ENCODE assay signal across 8 mouse cellular contexts in genomic region chr10:81240876-81241275, GRCm38 (mm10). TPM values are rescaled to one million over a fixed set of nuclear protein-coding genes. Genes with fewer than 3 reads are reported as not detected.
DNase-seq lines count a peak whose midpoint lies in the region; ATAC-seq and TF ChIP-seq lines count a peak whose summit lies in the region.
"Had no signal": no experiment of that assay in that cellular context is flagged by ENCODE, and none has a peak within 500 bp of the region (broad histone marks: within the 10 kb centered on the region; RNA-seq: fewer than 3 reads in every experiment).

No protein-coding gene starts in this region.

- peak; percentile 72 for TF ChIP-seq CTCF in kidney, postnatal 0 days (IDR thresholded peaks at IDR 0.05; ENCODE audit: low read depth)
- TF ChIP-seq CTCF in C2C12 (IDR thresholded peaks at IDR 0.05; ENCODE audit: control insufficient read depth, insufficient read depth, insufficient read length) (peak; percentile 54), E14TG2a.4 (conservative IDR thresholded peaks at IDR 0.05; ENCODE audit: low read length) (peak; percentile 73)

- no peak for ATAC-seq in kidney, postnatal 0 days (replicated peaks; ENCODE audit: low FRiP score, low read depth)
- ATAC-seq in limb, embryonic 11.5 days (ENCODE audit: insufficient number of reproducible peaks, low FRiP score, low TSS enrichment, low read depth), result no peak

- no peaks in the 10 kb centered on the region for H3K9me3 ChIP-seq in kidney, postnatal 0 days (replicated peaks; ENCODE audit: low read length)
- no peaks in the 10 kb centered on the region for H3K9me3 ChIP-seq in E14TG2a.4 (ENCODE audit: low read length)
- no peaks in the 10 kb centered on the region for H3K9me3 ChIP-seq in limb, embryonic 11.5 days (ENCODE audit: control insufficient read depth, low read length)
- H3K9me3 ChIP-seq: limb, embryonic 15.5 days had no signal

- DNase-seq in kidney, postnatal 0 days (ENCODE audit: low spot score), result peak; percentile 61
- DNase-seq in kidney, adult 8-10 months, result no peak
- peak; percentile 57 for DNase-seq in c-Kit-positive CD71-positive TER-119-positive erythroid progenitor cells, embryonic 14.5 days (ENCODE audit: low spot score)
- peak; percentile 85 for DNase-seq in limb, embryonic 11.5 days (ENCODE audit: low spot score)
- peak; percentile 54 to 87 for DNase-seq in spleen, postnatal 4 days (ENCODE audit: low spot score in 2 of 2)

- H3K9ac ChIP-seq in kidney, postnatal 0 days (ENCODE audit: low read depth, low read length), result no peak overlapping the region
- H3K9ac ChIP-seq in limb, embryonic 11.5 days (ENCODE audit: low read length), result no peak overlapping the region; the same call in 1 of the 2 replicates
- H3K9ac ChIP-seq: limb, embryonic 15.5 days had no signal

- no peak overlapping the region for H3K27ac ChIP-seq in kidney, postnatal 0 days
- no peak overlapping the region for H3K27ac ChIP-seq in limb, embryonic 11.5 days (replicated peaks; ENCODE audit: low read depth, low read length)
- H3K27ac ChIP-seq: limb, embryonic 15.5 days had no signal

- H3K36me3 ChIP-seq in kidney, postnatal 0 days (ENCODE audit: insufficient read depth, low read length), result no peaks in the 10 kb centered on the region
- H3K36me3 ChIP-seq in C2C12 (ENCODE audit: control insufficient read depth, insufficient read depth) (no peaks in the 10 kb centered on the region), E14TG2a.4 (ENCODE audit: insufficient read depth, low read length) (no peaks in the 10 kb centered on the region)
- H3K36me3 ChIP-seq in limb, embryonic 11.5 days (ENCODE audit: control insufficient read depth, insufficient read depth, low read length), result no peaks in the 10 kb centered on the region
- H3K36me3 ChIP-seq: limb, embryonic 15.5 days had no signal

- no peak overlapping the region for H3K4me3 ChIP-seq in kidney, postnatal 0 days (replicated peaks; ENCODE audit: low read depth, low read length)
- H3K4me3 ChIP-seq in C2C12 (ENCODE audit: insufficient read depth, poor library complexity, severe bottlenecking), result no peak overlapping the region
- H3K4me3 ChIP-seq in E14TG2a.4 (replicated peaks; ENCODE audit: low read length), result no peak overlapping the region
- H3K4me3 ChIP-seq in limb, embryonic 11.5 days (ENCODE audit: low read depth, low read length), result no peak overlapping the region
- H3K4me3 ChIP-seq: limb, embryonic 15.5 days had no signal

- no peaks in the 10 kb centered on the region for H3K79me2 ChIP-seq in C2C12 (ENCODE audit: control insufficient read depth, insufficient read depth)

- H3K4me1 ChIP-seq in kidney, postnatal 0 days (replicated peaks; ENCODE audit: insufficient read depth, low read length), result 0 out of 2 replicates have a peak, but pooled peaks cover 2% of the 10 kb centered on the region
- peaks cover 80% of the 10 kb centered on the region for H3K4me1 ChIP-seq in E14TG2a.4 (replicated peaks; ENCODE audit: low read depth, low read length)
- no peaks in the 10 kb centered on the region; the same call in 1 of the 2 replicates for H3K4me1 ChIP-seq in limb, embryonic 11.5 days (ENCODE audit: control insufficient read depth, insufficient read depth, low read length)

- H3K27me3 ChIP-seq in kidney, postnatal 0 days (ENCODE audit: insufficient read depth, low read length), result peaks cover 8% of the 10 kb centered on the region; the same call in 1 of the 2 replicates
- H3K27me3 ChIP-seq in C2C12 (ENCODE audit: control insufficient read depth, insufficient read depth, insufficient read length) (peaks cover 28% of the 10 kb centered on the region), E14TG2a.4 (ENCODE audit: insufficient read depth, low read length) (peaks cover 36% of the 10 kb centered on the region)
- H3K27me3 ChIP-seq in limb, embryonic 11.5 days (ENCODE audit: control insufficient read depth, insufficient read depth, low read length), result peaks cover 26% of the 10 kb centered on the region

- H3K79me3 ChIP-seq in C2C12 (ENCODE audit: low read depth), result no peaks in the 10 kb centered on the region

- H3K4me2 ChIP-seq in kidney, postnatal 0 days (ENCODE audit: low read length), result no peak overlapping the region
- no peak overlapping the region for H3K4me2 ChIP-seq in limb, embryonic 11.5 days (ENCODE audit: low read depth, severe bottlenecking)
- H3K4me2 ChIP-seq: limb, embryonic 15.5 days had no signal

- WGBS in kidney, postnatal 0 days, result 33% methylated on average over 13 of the region's 13 CpGs
- 23% methylated on average over 13 of the region's 13 CpGs for WGBS in limb, embryonic 11.5 days

- no peak overlapping the region for H3ac ChIP-seq in C2C12 (ENCODE audit: control insufficient read depth, insufficient read length, low read depth)

TF ChIP-seq in C2C12, 6 proteins besides CTCF, POLR2A, EP300 and RAD21:
- TF ChIP-seq FOSL1 (IDR thresholded peaks at IDR 0.05; ENCODE audit: insufficient read depth, low read length, poor library complexity, severe bottlenecking) (no peak), USF1 (IDR thresholded peaks at IDR 0.05; ENCODE audit: low read depth) (no peak), MAX (IDR thresholded peaks at IDR 0.05) (no peak), MYOD1 (IDR thresholded peaks at IDR 0.05; ENCODE audit: control insufficient read depth, insufficient read length, low read depth) (no peak), MYOG (IDR thresholded peaks at IDR 0.05; ENCODE audit: control insufficient read depth, extremely low read depth, insufficient read length) (no peak), CEBPB (IDR thresholded peaks at IDR 0.05; ENCODE audit: low read depth) (no peak)

RNA-seq across cellular contexts. Expression of gene Zfr2, which starts 7.9 kb away (rescaled TPM):
- 3.1 and 4.6 TPM in 2 replicates for polyA plus RNA-seq in kidney, postnatal 0 days (2015; fragmentation: Nextera tagmentation; extraction: Ambion mirVana)
- polyA plus RNA-seq in C2C12 (2012; fragmentation: generic; extraction: Trizol), result 0.19 TPM
- 3.4 and 4.2 TPM in 2 replicates for polyA plus RNA-seq in limb, embryonic 11.5 days (2014; fragmentation: Nextera tagmentation; extraction: Ambion mirVana)

RNA-seq across cellular contexts. Expression of gene Atcay, which starts 10.2 kb away (rescaled TPM):
- polyA plus RNA-seq in kidney, postnatal 0 days (2015; fragmentation: Nextera tagmentation; extraction: Ambion mirVana), result 0.32 TPM in 1 of 2 replicates, not detected in the other
- 0.26 TPM for polyA plus RNA-seq in C2C12 (2012; fragmentation: generic; extraction: Trizol)
- polyA plus RNA-seq in limb, embryonic 11.5 days (2014; fragmentation: Nextera tagmentation; extraction: Ambion mirVana), result 0.11 and 0.27 TPM in 2 replicates

RNA-seq across cellular contexts. Expression of gene Matk, which starts 11.9 kb away (rescaled TPM):
- 3.9 and 5.5 TPM in 2 replicates for polyA plus RNA-seq in kidney, postnatal 0 days (2015; fragmentation: Nextera tagmentation; extraction: Ambion mirVana)
- polyA plus RNA-seq in C2C12 (2012; fragmentation: generic; extraction: Trizol), result 0.98 TPM
- 1.2 and 2.3 TPM in 2 replicates for polyA plus RNA-seq in limb, embryonic 11.5 days (2014; fragmentation: Nextera tagmentation; extraction: Ambion mirVana)

RNA-seq across cellular contexts. Expression of gene Mrpl54, which starts 25.9 kb away (rescaled TPM):
- polyA plus RNA-seq in kidney, postnatal 0 days (2015; fragmentation: Nextera tagmentation; extraction: Ambion mirVana), result 259 and 283 TPM in 2 replicates
- 174 TPM for polyA plus RNA-seq in C2C12 (2012; fragmentation: generic; extraction: Trizol)
- polyA plus RNA-seq in limb, embryonic 11.5 days (2014; fragmentation: Nextera tagmentation; extraction: Ambion mirVana), result 198 and 217 TPM in 2 replicates

RNA-seq across cellular contexts. Expression of gene Apba3, which starts 25.9 kb away (rescaled TPM):
- polyA plus RNA-seq in kidney, postnatal 0 days (2015; fragmentation: Nextera tagmentation; extraction: Ambion mirVana), result 55.7 and 60.5 TPM in 2 replicates
- polyA plus RNA-seq in C2C12 (2012; fragmentation: generic; extraction: Trizol), result 103 TPM
- polyA plus RNA-seq in limb, embryonic 11.5 days (2014; fragmentation: Nextera tagmentation; extraction: Ambion mirVana), result 45.3 and 46.3 TPM in 2 replicates

Comparison
In these comparisons a context has a peak if more than half of its experiments do, and no peak if none do; other contexts are left out.
1. DNase-seq: peak in kidney, postnatal 0 days (single experiment), c-Kit-positive CD71-positive TER-119-positive erythroid progenitor cells, embryonic 14.5 days (single experiment), limb, embryonic 11.5 days (single experiment) and spleen, postnatal 4 days (2 of 2); none in kidney, adult 8-10 months (0 of 2).
2. Peak in every context shown above with its lines, with median percentiles within 50 percentile points of each other: CTCF ChIP-seq.